Mouse (Mus musculus) heart, adult 2 months (tissue): ENCODE results near the gene Ap3s2. TPM values are rescaled to one million over a fixed set of nuclear protein-coding genes. Genes with fewer than 3 reads are reported as not detected.

Experiments used
- DNase-seq, 2 experiments: peaks; one replicate each; pipeline ENCODE4 v3.0.0; 2021
- H3K27ac ChIP-seq: fragments of 200-600 bp; 2 replicates; pipeline ENCODE4 v1.8.1; 2022
- H3K27me3 ChIP-seq: fragments of 200-500 bp; 2 replicates; pipeline ENCODE4 v1.6.1; 2012; ENCODE audit warnings: mild to moderate bottlenecking, low read length, inconsistent platforms, mixed read lengths; ENCODE audit not compliant: control insufficient read depth, insufficient read depth
- H3K36me3 ChIP-seq: fragments of 200-500 bp; 2 replicates; pipeline ENCODE4 v1.6.1; 2012; ENCODE audit warnings: low read length, inconsistent platforms; ENCODE audit not compliant: control insufficient read depth, insufficient read depth
- H3K4me1 ChIP-seq: fragments of 200-500 bp; 2 replicates; pipeline ENCODE4 v1.6.1; 2011; ENCODE audit warnings: low read length; ENCODE audit not compliant: control insufficient read depth, insufficient read depth
- H3K4me3 ChIP-seq: fragments of 200-600 bp; 2 replicates; pipeline ENCODE4 v1.8.1; 2022
- H3K79me2 ChIP-seq: fragments of 200-500 bp; replicated peaks from 2 replicates; pipeline ENCODE4 v1.6.1; 2012; ENCODE audit warnings: mild to moderate bottlenecking, inconsistent platforms, low read length, moderate library complexity, mixed read lengths; ENCODE audit not compliant: control insufficient read depth, insufficient read depth
- H3K9ac ChIP-seq: fragments of 200-500 bp; 2 replicates; pipeline ENCODE4 v1.6.1; 2012; ENCODE audit warnings: low read depth, mild to moderate bottlenecking, control low read depth, inconsistent platforms, low read length, mixed read lengths
- CTCF ChIP-seq: fragments of 200-600 bp; IDR thresholded peaks from 2 replicates; pipeline ENCODE4 v1.8.1; 2022; ENCODE audit warnings: antibody characterized with exemption, mild to moderate bottlenecking, moderate library complexity
- EP300 ChIP-seq: fragments of 200-500 bp; IDR thresholded peaks from 2 replicates; pipeline ENCODE4 v1.6.1; 2011; ENCODE audit warnings: low read depth, low read length, control low read depth; ENCODE audit not compliant: insufficient read depth
- POLR2A ChIP-seq: fragments of 200-500 bp; IDR thresholded peaks from 2 replicates; pipeline ENCODE4 v1.6.1; 2011; ENCODE audit warnings: mild to moderate bottlenecking, low read depth, low read length, control low read depth; ENCODE audit not compliant: insufficient read depth
- WGBS: fragments of 180-500 bp; shearing (Covaris S2); methylation state at CpG from one replicate; pipeline ENCODE4 v1.1.7; 2018; 5-methylcytosine and 5-hydroxymethylcytosine counted together
- intact Hi-C: fragments of 180-260 bp; cut with DNase I; formaldehyde crosslinking; loops from one replicate; pipeline ENCODE4 v1.15.1; 2025
- polyA plus RNA-seq: library from polyadenylated mRNA; depleted of rRNA; stranded (reverse); fragments of >200 nt; gene quantifications from 2 replicates; pipeline ENCODE4 v1.2.3, GENCODE M21; 2012
- total RNA-seq, 2 experiments: library from RNA; stranded (reverse); gene quantifications; 2 replicates each; pipeline ENCODE4 v1.2.3; 2021

The Ap3s2 gene
- total and polyA plus RNA-seq, 3 experiments, result 13.1 to 21.9 (median 19.4) TPM

GRCm38 (mm10) chr7:79883613-79884334 is 36.7 kb downstream of the Ap3s2 start:
- no peak overlapping the region for H3K27ac ChIP-seq
- intact Hi-C loops, result no loop called here

GRCm38 (mm10) chr7:79881901-79882300 is 38.5 kb downstream of the Ap3s2 start:
- Histone ChIP-seq H3K27me3 (no peaks in the 10 kb centered on the region), H3K9ac (no peak overlapping the region), H3K79me2 (no peaks in the 10 kb centered on the region), H3K4me1 (no peaks in the 10 kb centered on the region; the same call in 1 of the 2 replicates), H3K36me3 (no peaks in the 10 kb centered on the region), H3K27ac (no peak overlapping the region), H3K4me3 (no peak overlapping the region)
- WGBS, result 97% methylated on average over 6 of the region's 6 CpGs
- no peak for DNase-seq
- intact Hi-C loops, result no loop called here
- no peak for TF ChIP-seq POLR2A
- no peak for TF ChIP-seq EP300

More at GRCm38 (mm10) chr7:79883613-79884334, 36.7 kb downstream of the Ap3s2 start:
- Histone ChIP-seq H3K9ac (no peak overlapping the region), H3K27me3 (no peaks in the 10 kb centered on the region), H3K4me3 (no peak overlapping the region), H3K4me1 (no peaks in the 10 kb centered on the region; the same call in 1 of the 2 replicates), H3K36me3 (no peaks in the 10 kb centered on the region), H3K79me2 (no peaks in the 10 kb centered on the region)
- TF ChIP-seq POLR2A (no peak), CTCF (no peak), EP300 (no peak)
- DNase-seq, result no peak
- 83% methylated on average over 7 of the region's 7 CpGs for WGBS

- Histone ChIP-seq H3K4me3 (no peak overlapping the region), H3K79me2 (no peaks in the 10 kb centered on the region), H3K9ac (no peak overlapping the region), H3K36me3 (no peaks in the 10 kb centered on the region), H3K27me3 (no peaks in the 10 kb centered on the region), H3K4me1 (no peaks in the 10 kb centered on the region; the same call in 1 of the 2 replicates), H3K27ac (no peak overlapping the region)
- intact Hi-C loops, result no loop called here
- TF ChIP-seq POLR2A (no peak), CTCF (no peak), EP300 (no peak)
- WGBS, result 76% methylated on average over 3 of the region's 3 CpGs
- peak; percentile 36 to 41 for DNase-seq
Observed at GRCm38 (mm10) chr7:79880998-79881397, 39.5 kb downstream of the Ap3s2 start.

- WGBS, result 83% methylated on average over 6 of the region's 6 CpGs
- TF ChIP-seq POLR2A (no peak), CTCF (no peak), EP300 (no peak)
Observed at GRCm38 (mm10) chr7:79880033-79880432, 40.4 kb downstream of the Ap3s2 start.

GRCm38 (mm10) chr7:79878455-79879025 is 41.9 kb downstream of the Ap3s2 start:
- intact Hi-C loops, result no loop called here
- Histone ChIP-seq H3K27ac (no peak overlapping the region), H3K4me3 (no peak overlapping the region), H3K9ac (no peak overlapping the region), H3K79me2 (no peaks in the 10 kb centered on the region), H3K4me1 (no peaks in the 10 kb centered on the region; the same call in 1 of the 2 replicates), H3K36me3 (no peaks in the 10 kb centered on the region), H3K27me3 (no peaks in the 10 kb centered on the region)
- WGBS, result 74% methylated on average over 2 of the region's 2 CpGs
- TF ChIP-seq POLR2A, result no peak
- no peak for DNase-seq

More at GRCm38 (mm10) chr7:79880033-79880432, 40.4 kb downstream of the Ap3s2 start:
- no peak for DNase-seq
- Histone ChIP-seq H3K79me2 (no peaks in the 10 kb centered on the region), H3K4me3 (no peak overlapping the region), H3K27me3 (no peaks in the 10 kb centered on the region), H3K27ac (no peak overlapping the region), H3K36me3 (no peaks in the 10 kb centered on the region), H3K9ac (no peak overlapping the region), H3K4me1 (no peaks in the 10 kb centered on the region; the same call in 1 of the 2 replicates)
- intact Hi-C loops, result no loop called here

- no peak for DNase-seq
- TF ChIP-seq EP300 (no peak), POLR2A (no peak), CTCF (no peak)
- H3K27me3 ChIP-seq, result no peaks in the 10 kb centered on the region
- H3K4me1 ChIP-seq, result peaks cover 3% of the 10 kb centered on the region; the same call in 1 of the 2 replicates
- no peak overlapping the region for H3K9ac ChIP-seq
- WGBS, result 80% methylated on average over 6 of the region's 6 CpGs
- H3K4me3 ChIP-seq, result no peak overlapping the region
- no peak overlapping the region for H3K27ac ChIP-seq
- no peaks in the 10 kb centered on the region for H3K79me2 ChIP-seq
- H3K36me3 ChIP-seq, result no peaks in the 10 kb centered on the region
- intact Hi-C loops, result loop anchor here (2.0 kb wide), 1 partner anchor 19 kb away; no protein-coding TSS in a partner anchor
Observed at GRCm38 (mm10) chr7:79873407-79873806, 47.0 kb downstream of the Ap3s2 start.
